Mouse (Mus musculus): ENCODE measurements around the gene Gm4969. TPM values are rescaled to one million over a fixed set of nuclear protein-coding genes. Genes with fewer than 3 reads are reported as not detected.
"Not testable (repeated sequence)": the region's sequence is repeated elsewhere in the genome, so short reads cannot be mapped to it uniquely, and the experiment has no call there.

The Gm4969 gene
- total and polyA plus RNA-seq, 3 experiments, result not detected

GRCm38 (mm10) chr7:19071024-19071423, 47.1 kb downstream of the Gm4969 start:
- TF ChIP-seq CTCF (IDR thresholded peaks at IDR 0.05 in 2 of 3, conservative IDR thresholded peaks at IDR 0.05 in 1 of 3; ENCODE audit: control insufficient read depth in 1 of 3, insufficient read depth in 1 of 3, low read depth in 2 of 3, low read length in 3 of 3, poor library complexity in 1 of 3, severe bottlenecking in 1 of 3) (peak; percentile 11 to 39 (median 12); a peak in 4 of 6 replicates), RAD21 (IDR thresholded peaks at IDR 0.05; ENCODE audit: low read depth, low read length) (peak; percentile 30), SMC3 (IDR thresholded peaks at IDR 0.05; ENCODE audit: low read depth, low read length) (peak; percentile 43), ZC3H11A (IDR thresholded peaks at IDR 0.05; ENCODE audit: low read depth, low read length) (peak; percentile 35; the same call in 1 of the 2 replicates)
- not testable (repeated sequence) for DNase-seq (ENCODE audit: low read depth, low spot score); H3K9ac ChIP-seq (ENCODE audit: control insufficient read depth, low read depth, low read length, poor library complexity, severe bottlenecking); H3K27me3 ChIP-seq (ENCODE audit: control insufficient read depth in 1 of 2, insufficient read depth in 2 of 2, low read length in 2 of 2); H3K4me3 ChIP-seq (ENCODE audit: control insufficient read depth in 1 of 2, insufficient read depth in 1 of 2, low read depth in 2 of 2, low read length in 2 of 2); H3K9me3 ChIP-seq (replicated peaks; ENCODE audit: insufficient read depth, low read length); H3K4me1 ChIP-seq (ENCODE audit: control insufficient read depth in 1 of 2, insufficient read depth in 2 of 2, low read length in 2 of 2); H3K36me3 ChIP-seq (ENCODE audit: control insufficient read depth in 1 of 2, insufficient read depth in 2 of 2, low read length in 2 of 2); H3K27ac ChIP-seq (ENCODE audit: control insufficient read depth, low read depth, low read length); H3K79me2 ChIP-seq (ENCODE audit: control insufficient read depth, insufficient read depth, low read length, poor library complexity)

DNA sequence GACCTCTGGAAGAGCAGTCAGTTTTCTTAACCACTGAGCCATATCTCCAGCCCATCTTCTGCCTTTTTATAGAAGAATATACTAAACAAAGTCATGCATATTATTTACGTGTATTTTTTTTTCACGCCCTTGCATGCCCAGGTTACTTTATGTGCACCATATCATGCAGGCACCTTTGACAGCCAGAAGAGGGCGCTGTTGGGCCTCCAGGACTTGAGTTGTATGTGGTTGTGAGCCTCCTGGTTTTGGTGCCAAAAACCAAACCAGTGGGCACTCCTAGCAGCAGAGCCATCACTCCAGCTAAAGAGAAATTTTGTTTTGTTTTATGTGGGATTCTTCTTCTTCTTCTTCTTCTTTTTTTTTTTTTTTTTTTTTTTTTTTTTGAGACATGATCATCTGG, 48.7 kb downstream of the Gm4969 start:
- H3K9ac ChIP-seq (ENCODE audit: control insufficient read depth, low read depth, low read length, poor library complexity, severe bottlenecking), result no peak overlapping the region
- TF ChIP-seq HCFC1 (IDR thresholded peaks at IDR 0.05; ENCODE audit: low read depth, low read length) (peak; percentile 24; the same call in 1 of the 2 replicates), RCOR1 (IDR thresholded peaks at IDR 0.05; ENCODE audit: low read depth, low read length) (no peak), USF1 (IDR thresholded peaks at IDR 0.05; ENCODE audit: low read depth, low read length) (no peak), NELFE (IDR thresholded peaks at IDR 0.05; ENCODE audit: low read depth, low read length) (no peak), TBP (IDR thresholded peaks at IDR 0.05; ENCODE audit: low read depth, low read length) (no peak), ZMIZ1 (IDR thresholded peaks at IDR 0.05; ENCODE audit: low read depth, low read length) (no peak), MAFK (IDR thresholded peaks at IDR 0.05; ENCODE audit: borderline replicate concordance, low read depth, low read length) (no peak), MXI1 (IDR thresholded peaks at IDR 0.05; ENCODE audit: low read depth, low read length) (no peak), UBTF (IDR thresholded peaks at IDR 0.05; ENCODE audit: borderline replicate concordance, insufficient read depth, low read depth, low read length) (no peak), TAL1 (IDR thresholded peaks at IDR 0.05; ENCODE audit: low read length) (no peak), ZC3H11A (IDR thresholded peaks at IDR 0.05; ENCODE audit: low read depth, low read length) (peak; percentile 51), RAD21 (IDR thresholded peaks at IDR 0.05; ENCODE audit: low read depth, low read length) (peak; percentile 45), EP300 (IDR thresholded peaks at IDR 0.05; ENCODE audit: low read depth in 1 of 2, low read length in 2 of 2) (no peak), SMC3 (IDR thresholded peaks at IDR 0.05; ENCODE audit: low read depth, low read length) (peak; percentile 62), KAT2A (conservative IDR thresholded peaks at IDR 0.05; ENCODE audit: low read depth, low read length) (no peak), JUND (IDR thresholded peaks at IDR 0.05; ENCODE audit: low read depth, low read length) (no peak), TCF12 (IDR thresholded peaks at IDR 0.05; ENCODE audit: low read depth, low read length) (no peak), CHD2 (IDR thresholded peaks at IDR 0.05; ENCODE audit: low read length) (no peak), POLR2AphosphoS5 (IDR thresholded peaks at IDR 0.05; ENCODE audit: borderline replicate concordance, low read depth, low read length) (no peak), CTCF (IDR thresholded peaks at IDR 0.05 in 2 of 3, conservative IDR thresholded peaks at IDR 0.05 in 1 of 3; ENCODE audit: control insufficient read depth in 1 of 3, insufficient read depth in 1 of 3, low read depth in 2 of 3, low read length in 3 of 3, poor library complexity in 1 of 3, severe bottlenecking in 1 of 3) (peak; percentile 76 to 88 (median 80)), MYC (IDR thresholded peaks at IDR 0.05; ENCODE audit: low read depth, low read length) (no peak), GABPA (IDR thresholded peaks at IDR 0.05; ENCODE audit: low read depth, low read length) (no peak), ZNF384 (IDR thresholded peaks at IDR 0.05; ENCODE audit: low read depth, low read length) (peak; percentile 64), SIN3A (IDR thresholded peaks at IDR 0.05; ENCODE audit: low read length) (no peak)
- H3K4me3 ChIP-seq (ENCODE audit: control insufficient read depth in 1 of 2, insufficient read depth in 1 of 2, low read depth in 2 of 2, low read length in 2 of 2), result no peak overlapping the region
- peak; percentile 71 for DNase-seq (ENCODE audit: low read depth, low spot score)
- H3K27ac ChIP-seq (ENCODE audit: control insufficient read depth, low read depth, low read length), result no peak overlapping the region
- no peaks in the 10 kb centered on the region for H3K4me1 ChIP-seq (ENCODE audit: control insufficient read depth in 1 of 2, insufficient read depth in 2 of 2, low read length in 2 of 2)
- no peaks in the 10 kb centered on the region for H3K9me3 ChIP-seq (replicated peaks; ENCODE audit: insufficient read depth, low read length)
- no peaks in the 10 kb centered on the region for H3K36me3 ChIP-seq (ENCODE audit: control insufficient read depth in 1 of 2, insufficient read depth in 2 of 2, low read length in 2 of 2)
- H3K27me3 ChIP-seq (ENCODE audit: control insufficient read depth in 1 of 2, insufficient read depth in 2 of 2, low read length in 2 of 2), result no peaks in the 10 kb centered on the region
- H3K79me2 ChIP-seq (ENCODE audit: control insufficient read depth, insufficient read depth, low read length, poor library complexity), result no peaks in the 10 kb centered on the region
